Mouse (Mus musculus): ENCODE results near the gene Xbp1.
A peak's percentile ranks its signal among the peaks of the same experiment; 100 is the strongest.

DNA sequence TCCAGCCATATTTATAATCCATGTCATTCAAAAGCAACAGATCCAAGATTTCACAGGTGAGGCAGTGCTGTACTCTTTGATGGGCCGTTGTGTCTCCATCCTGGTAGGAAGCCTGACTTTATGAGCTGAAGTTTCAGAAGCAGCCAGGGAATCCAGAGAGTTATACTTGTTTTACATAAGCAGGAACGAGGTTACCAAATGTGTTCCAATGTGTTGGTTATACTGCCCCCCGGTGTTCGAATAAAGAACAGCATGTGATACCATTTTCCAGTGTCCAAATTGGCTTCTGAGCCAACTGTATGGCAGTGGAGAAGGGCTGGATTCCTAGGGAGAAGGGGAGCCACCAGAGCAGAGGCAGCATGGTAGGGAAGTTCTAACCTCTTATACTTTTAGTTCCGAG, 46.3 kb upstream of the Xbp1 start:
- no peak for TF ChIP-seq EP300 (IDR thresholded peaks at IDR 0.05; ENCODE audit: low read length)
- no peak for TF ChIP-seq POLR2A (IDR thresholded peaks at IDR 0.05; ENCODE audit: low read depth, low read length)
- peak; percentile 84 to 94 for TF ChIP-seq CTCF (conservative IDR thresholded peaks at IDR 0.05 in 1 of 2, IDR thresholded peaks at IDR 0.05 in 1 of 2; ENCODE audit: low read depth in 2 of 2, low read length in 2 of 2)
- no peak for TF ChIP-seq E2F4 (IDR thresholded peaks at IDR 0.05; ENCODE audit: insufficient replicate concordance, low read depth, low read length)
- TF ChIP-seq ZC3H11A (IDR thresholded peaks at IDR 0.05; ENCODE audit: low read depth, low read length): peak; percentile 74
- no peak for TF ChIP-seq POLR2AphosphoS2 (IDR thresholded peaks at IDR 0.05; ENCODE audit: low read depth, low read length)
